Mouse (Mus musculus) forelimb bud, embryonic 11.5 days (tissue): ENCODE data around the gene Zbtb12.

Experiments
- DNase-seq: peaks from one replicate; pipeline ENCODE4 v3.0.0-alpha.2; 2012; ENCODE audit warnings: low read depth, low spot score

The Zbtb12 gene

DNA sequence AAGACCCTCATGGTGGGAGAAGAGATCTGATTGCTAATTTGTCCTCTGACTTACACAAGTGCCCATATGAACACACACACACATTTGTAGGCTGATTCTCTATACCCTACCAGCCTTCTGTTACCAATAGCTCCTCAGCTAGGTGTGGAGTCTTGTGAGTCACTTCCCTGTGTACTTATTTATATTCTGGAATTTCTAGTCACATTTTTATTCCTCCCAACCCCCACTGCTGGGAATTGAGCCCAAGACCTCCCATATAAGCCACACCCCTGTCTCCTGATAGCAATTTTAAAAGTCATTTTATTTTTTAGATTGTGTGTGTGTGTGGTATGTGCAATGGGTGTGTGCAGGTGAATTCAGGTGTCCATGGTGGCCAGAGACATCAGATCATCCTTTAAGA is 65.1 kb downstream of the Zbtb12 start:
- DNase-seq, result no peak
